Mouse (Mus musculus) mouse embryonic stem cell (cell line): ENCODE results near the gene Adam12.

Experiments
- in situ Hi-C, 2 experiments: fragments of 300-500 bp; cut with MboI; formaldehyde crosslinking; loops; 1 replicate in 1 of 2; 3 replicates in 1 of 2; pipeline ENCODE4 v1.14.3; 2019 to 2020; ENCODE audit warnings: low sequenced_read_pairs in 2 of 2, low pct_unique_long_range_greater_than_20kb in 1 of 2, mixed read lengths in 1 of 2; ENCODE audit not compliant: unreplicated experiment in 1 of 2

The Adam12 gene

GRCm38 (mm10) chr7:134227773-134228455, 4.0 kb downstream of the Adam12 start:
- in situ Hi-C loops, result loop anchor here in 1 of 2 experiments (10.0 kb wide), 1 partner anchor 383 kb away; no protein-coding TSS in a partner anchor

GRCm38 (mm10) chr7:134227101-134227500, 4.8 kb downstream of the Adam12 start:
- in situ Hi-C loops, result loop anchor here in 1 of 2 experiments (10.0 kb wide), 1 partner anchor 382 kb away; no protein-coding TSS in a partner anchor

GRCm38 (mm10) chr7:134226231-134226630, 5.7 kb downstream of the Adam12 start:
- in situ Hi-C loops, result loop anchor here in 1 of 2 experiments (10.0 kb wide), 1 partner anchor 381 kb away; no protein-coding TSS in a partner anchor

- in situ Hi-C loops, result loop anchor here in 1 of 2 experiments (10.0 kb wide), 1 partner anchor 380 kb away; no protein-coding TSS in a partner anchor
Observed at GRCm38 (mm10) chr7:134224741-134225612, 7.0 kb downstream of the Adam12 start.

GRCm38 (mm10) chr7:134224421-134224740, 7.6 kb downstream of the Adam12 start:
- in situ Hi-C loops, result loop anchor here in 1 of 2 experiments (10.0 kb wide), 1 partner anchor 380 kb away; no protein-coding TSS in a partner anchor

DNA sequence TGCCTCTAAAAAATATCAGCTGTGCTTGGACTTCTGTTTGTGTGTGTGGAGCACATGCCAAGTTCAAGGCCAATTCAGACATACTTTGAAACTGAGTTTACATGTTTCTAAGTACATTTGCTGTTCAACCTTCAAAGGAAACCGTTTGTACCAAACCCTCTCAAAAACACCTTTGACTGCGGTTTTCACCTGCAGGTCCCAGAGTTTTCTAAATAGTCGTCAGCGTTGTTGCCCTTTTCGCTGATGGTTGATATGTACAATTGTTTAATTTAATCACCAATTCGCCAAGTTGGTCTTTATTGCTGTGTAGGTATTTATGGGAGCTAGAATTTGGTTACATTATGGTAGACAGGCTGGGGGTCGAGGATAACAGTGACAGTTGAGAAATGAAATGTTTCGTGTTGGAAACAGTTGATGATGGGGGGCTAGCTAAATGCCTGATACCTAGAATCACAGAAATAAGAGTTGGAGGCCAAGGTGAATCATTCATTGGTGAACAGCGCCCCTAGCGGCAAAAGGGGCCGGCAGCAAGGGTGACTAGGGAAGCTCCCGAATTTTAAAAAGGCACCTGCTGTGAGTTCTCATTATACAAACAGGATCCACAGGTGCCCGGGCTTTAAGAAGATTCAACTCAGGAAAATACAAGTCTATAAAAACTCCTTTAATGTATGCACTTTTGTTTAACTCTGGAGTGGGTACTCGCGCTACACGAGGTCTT, 8.3 kb downstream of the Adam12 start:
- in situ Hi-C loops, result loop anchor here in 1 of 2 experiments (10.0 kb wide), 1 partner anchor 379 kb away; no protein-coding TSS in a partner anchor

DNA sequence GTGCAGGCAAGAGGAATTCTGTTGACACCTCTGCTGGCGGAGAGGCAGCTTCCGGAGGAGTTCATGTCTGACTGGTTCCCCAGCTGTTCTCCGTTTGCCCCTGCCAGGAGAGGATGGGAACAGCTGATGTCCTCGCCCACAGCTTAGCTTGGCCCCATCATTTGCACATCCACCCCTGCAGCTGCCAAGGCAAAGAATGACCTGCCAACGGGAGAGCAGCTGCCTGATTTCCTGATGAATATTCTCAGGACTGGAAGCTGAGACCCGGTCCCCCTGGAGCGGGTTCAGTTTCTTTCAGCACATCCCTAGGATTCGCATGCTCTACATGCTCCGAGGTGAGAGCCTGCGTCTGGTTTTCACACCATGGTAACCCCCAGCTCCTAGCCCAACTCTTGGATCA, 24.0 kb downstream of the Adam12 start:
- in situ Hi-C loops, result no loop called here

- in situ Hi-C loops, result no loop called here
Observed at GRCm38 (mm10) chr7:134193089-134193488, 38.9 kb downstream of the Adam12 start.

- in situ Hi-C loops, result no loop called here
Observed at GRCm38 (mm10) chr7:134190101-134190500, 41.8 kb downstream of the Adam12 start.

- in situ Hi-C loops, result no loop called here
Observed at GRCm38 (mm10) chr7:134188565-134188964, 43.4 kb downstream of the Adam12 start.

DNA sequence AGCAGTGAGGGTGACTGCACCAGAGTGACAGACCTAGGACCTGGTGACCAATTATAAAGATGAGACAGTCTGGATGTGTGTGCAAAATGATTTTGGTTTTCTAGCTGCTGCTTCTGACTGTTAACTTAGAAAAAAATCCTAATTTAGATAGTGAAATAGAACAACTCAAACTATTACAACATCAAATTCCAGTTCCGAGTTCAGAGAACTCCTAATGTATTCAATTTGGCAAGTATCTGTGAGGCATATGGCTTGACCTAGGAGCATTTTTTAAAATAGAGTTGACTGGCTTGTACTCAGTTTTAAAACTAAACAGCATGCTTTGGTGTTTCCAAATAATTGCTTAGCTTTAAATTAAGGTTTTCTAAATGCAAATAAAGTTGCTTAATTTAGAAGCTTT, 44.0 kb downstream of the Adam12 start:
- in situ Hi-C loops, result no loop called here

DNA sequence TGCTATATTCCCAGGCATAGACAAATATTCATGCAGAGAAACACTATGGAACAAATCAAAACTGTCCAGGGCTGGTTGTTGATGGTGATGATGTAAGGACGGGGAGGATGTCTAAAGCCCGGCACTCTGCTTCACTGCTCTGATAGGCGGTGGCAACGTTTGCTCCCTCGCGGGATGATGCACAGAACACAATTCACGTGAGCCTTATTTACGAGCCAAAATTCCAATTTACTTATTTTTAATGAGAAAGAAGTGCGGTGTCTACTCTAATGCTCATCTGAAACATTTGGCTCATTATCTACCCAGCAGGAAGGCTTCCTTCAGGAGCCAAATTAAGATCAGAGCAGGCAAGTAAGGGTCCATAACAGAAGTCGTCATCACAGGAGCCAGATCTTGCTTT, 45.4 kb downstream of the Adam12 start:
- in situ Hi-C loops, result no loop called here

GRCm38 (mm10) chr7:134185751-134186150, 46.2 kb downstream of the Adam12 start:
- in situ Hi-C loops, result no loop called here

GRCm38 (mm10) chr7:134181717-134182116, 50.2 kb downstream of the Adam12 start:
- in situ Hi-C loops, result no loop called here

DNA sequence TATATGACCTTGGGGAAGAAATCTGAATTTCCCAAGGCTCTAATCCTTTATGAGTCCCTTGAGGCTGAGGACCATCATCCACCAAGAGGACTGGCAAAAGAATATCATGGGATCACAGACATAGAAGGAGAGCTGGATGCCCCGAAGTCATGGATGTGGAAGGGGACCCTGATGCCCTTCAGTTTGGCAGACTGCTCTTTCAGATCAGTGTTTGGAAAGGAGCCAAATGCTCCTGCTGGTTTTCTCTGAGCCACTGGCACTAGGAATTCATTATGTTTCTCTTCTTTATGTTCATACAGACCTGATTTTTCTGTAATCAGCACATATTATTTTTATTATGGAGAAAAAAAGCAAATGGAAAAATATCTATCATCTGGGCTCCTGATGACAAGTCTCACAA, 50.9 kb downstream of the Adam12 start:
- in situ Hi-C loops, result no loop called here

DNA sequence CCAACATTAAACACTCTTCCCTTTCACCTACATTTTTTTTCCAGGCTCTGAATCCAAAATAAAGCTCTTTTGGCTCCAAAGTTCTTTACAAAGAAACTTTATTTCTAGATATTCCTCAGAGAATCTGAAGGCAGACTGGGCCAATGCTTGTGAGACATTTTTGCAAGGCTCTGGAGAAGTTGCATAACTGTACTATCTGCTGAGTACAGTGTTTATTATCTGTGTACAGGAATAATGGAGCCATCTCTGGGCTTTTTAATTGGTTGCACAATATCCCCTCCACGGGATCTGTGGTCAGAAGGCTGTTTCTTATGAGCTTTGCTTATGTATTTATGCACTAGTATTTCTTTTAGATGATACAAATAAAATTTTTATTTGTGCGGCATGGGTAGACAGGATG, 54.9 kb downstream of the Adam12 start:
- in situ Hi-C loops, result no loop called here

- in situ Hi-C loops, result no loop called here
Observed at GRCm38 (mm10) chr7:134175201-134175600, 56.7 kb downstream of the Adam12 start.

DNA sequence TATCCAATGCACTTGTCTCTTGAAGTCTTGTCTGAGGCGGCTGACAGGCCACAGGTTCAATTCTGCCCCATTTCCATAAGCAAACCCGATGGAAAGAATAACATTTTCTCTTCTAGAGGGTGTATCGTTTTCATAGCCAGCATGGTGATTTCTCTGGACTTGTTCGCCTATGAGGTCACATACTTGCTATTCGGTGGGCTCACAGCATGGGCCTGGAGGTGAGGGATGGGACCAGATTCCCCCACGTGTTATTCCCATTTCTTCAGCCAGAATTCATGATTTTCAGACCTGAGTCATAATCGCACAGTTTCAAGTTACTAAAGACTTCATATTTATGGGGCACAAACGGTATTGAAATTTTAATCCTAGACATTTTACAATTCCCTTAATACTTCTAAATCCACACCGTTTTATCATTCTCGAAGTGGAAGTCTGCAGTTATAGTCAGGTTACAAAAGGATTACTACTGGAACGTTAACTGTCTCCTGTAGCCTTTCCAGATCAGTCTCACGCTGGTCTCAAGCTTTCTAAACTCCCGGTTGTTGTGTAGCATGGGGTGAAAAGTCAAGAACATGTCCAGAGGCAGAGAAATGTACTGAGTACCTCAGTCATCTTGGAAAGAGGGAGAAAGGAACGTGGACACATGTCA, 58.4 kb downstream of the Adam12 start:
- in situ Hi-C loops, result no loop called here
